Mouse (Mus musculus): ENCODE data around the gene Ntpcr.

- TF ChIP-seq HCFC1 (IDR thresholded peaks at IDR 0.05; ENCODE audit: borderline replicate concordance, insufficient read depth, low read length) (no peak), ZNF384 (IDR thresholded peaks at IDR 0.05; ENCODE audit: low read depth, low read length) (no peak), ZC3H11A (IDR thresholded peaks at IDR 0.05; ENCODE audit: borderline replicate concordance, low read depth, low read length) (no peak), CHD2 (IDR thresholded peaks at IDR 0.05; ENCODE audit: low read depth, low read length) (no peak), MAFK (IDR thresholded peaks at IDR 0.05; ENCODE audit: insufficient read depth, low read depth, low read length) (no peak)
Observed at GRCm38 (mm10) chr8:125702868-125703473, 26.8 kb upstream of the Ntpcr start.
